Mouse (Mus musculus) ES-Bruce4 (cell line): ENCODE measurements around the gene Sft2d1.

Experiments
- CTCF ChIP-seq: IDR thresholded peaks from one replicate; pipeline ENCODE4 v1.8.1; 2011; ENCODE audit warnings: low read depth, low read length
- EP300 ChIP-seq: IDR thresholded peaks from 2 replicates; pipeline ENCODE4 v1.6.1; 2011; ENCODE audit warnings: low read depth, low read length; ENCODE audit not compliant: insufficient read depth

DNA sequence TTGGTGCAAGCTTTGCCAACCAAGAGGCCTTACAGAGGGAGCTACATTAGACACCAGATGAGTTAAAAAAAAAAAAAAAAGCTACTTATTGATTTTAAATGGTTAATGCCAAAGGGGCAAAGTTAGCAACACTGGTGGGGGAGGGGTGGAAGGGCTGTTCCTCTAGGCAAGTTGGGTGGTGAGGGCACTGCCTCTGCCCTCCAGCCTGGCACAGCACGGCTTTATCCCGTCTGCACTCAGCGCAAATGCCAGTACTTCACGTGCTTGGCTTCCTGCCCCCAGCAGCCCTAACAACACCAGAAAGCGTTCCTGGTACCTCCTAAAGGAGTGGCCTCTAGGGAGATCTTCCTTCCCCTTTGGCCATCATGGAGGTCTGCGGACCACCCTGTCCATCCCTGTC is 32.5 kb downstream of the Sft2d1 start:
- TF ChIP-seq EP300 (no peak), CTCF (no peak)
